Mouse (Mus musculus): Measurements from ENCODE around the gene Gosr1.

DNA sequence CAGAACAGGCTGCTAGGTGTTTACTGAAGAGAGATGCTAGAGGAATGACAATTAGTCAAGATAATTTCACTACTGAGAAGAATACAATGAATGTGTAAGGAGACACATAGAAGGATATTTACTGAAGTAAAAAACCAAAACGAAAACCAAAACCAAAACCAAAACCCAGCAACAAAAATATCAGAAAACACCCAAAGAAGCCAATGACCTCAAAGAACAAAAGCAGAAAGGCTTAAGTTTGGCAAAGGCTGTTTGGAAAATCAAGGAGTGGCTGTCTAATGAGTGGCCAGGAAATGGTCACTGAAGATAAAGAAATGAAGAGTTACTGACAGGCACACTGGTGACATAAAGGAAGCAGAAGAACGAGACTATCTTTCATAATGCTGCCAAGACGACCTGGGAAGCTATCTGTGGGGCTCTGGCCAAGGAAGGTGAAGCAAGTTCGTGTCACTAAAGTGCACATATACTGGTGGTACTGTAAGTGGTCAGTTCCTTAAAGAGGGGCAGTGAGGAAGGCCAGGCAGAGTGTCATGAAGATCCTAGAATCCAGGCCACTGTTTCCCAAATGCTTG, 27.5 kb downstream of the Gosr1 start:
- TF ChIP-seq POLR2A (IDR thresholded peaks at IDR 0.05; ENCODE audit: extremely low read depth, insufficient read depth, low read length) (no peak), CTCF (IDR thresholded peaks at IDR 0.05; ENCODE audit: extremely low read depth, insufficient read depth, low read length) (no peak)

Data from cortical plate, adult 2 months (tissue).